Mouse (Mus musculus) heart, embryonic 11.5 days (tissue): ENCODE data around the gene Ppm1a. TPM values are rescaled to one million over a fixed set of nuclear protein-coding genes. Genes with fewer than 3 reads are reported as not detected.

ENCODE experiments used
- ATAC-seq: fragments of 200-750 bp; cut with Nextera tagmentation; replicated peaks from 2 replicates; pipeline ENCODE4 v1.8.0; 2017; ENCODE audit warnings: moderate library complexity; ENCODE audit not compliant: insufficient number of reproducible peaks, low FRiP score, low TSS enrichment
- H3K27ac ChIP-seq: fragments of 300-500 bp; sonication (generic); 2 replicates; pipeline ENCODE4 v1.5.1; 2014; ENCODE audit warnings: mild to moderate bottlenecking, low read depth, low read length
- H3K27me3 ChIP-seq: fragments of 300-500 bp; sonication (generic); 2 replicates; pipeline ENCODE4 v1.6.1; 2014; ENCODE audit warnings: mild to moderate bottlenecking, low read length, mixed read lengths; ENCODE audit not compliant: control insufficient read depth, insufficient read depth
- H3K36me3 ChIP-seq: fragments of 300-500 bp; sonication (generic); 2 replicates; pipeline ENCODE4 v1.6.1; 2014; ENCODE audit warnings: mild to moderate bottlenecking, low read length, moderate library complexity, mixed read lengths; ENCODE audit not compliant: control insufficient read depth, insufficient read depth
- H3K4me1 ChIP-seq: fragments of 300-500 bp; sonication (generic); 2 replicates; pipeline ENCODE4 v1.6.1; 2014; ENCODE audit warnings: low read length; ENCODE audit not compliant: control insufficient read depth, insufficient read depth
- H3K4me2 ChIP-seq: fragments of 300-500 bp; sonication (generic); 2 replicates; pipeline ENCODE4 v1.6.1; 2014; ENCODE audit warnings: mild to moderate bottlenecking, moderate library complexity
- H3K4me3 ChIP-seq: fragments of 300-500 bp; sonication (generic); 2 replicates; pipeline ENCODE4 v1.5.1; 2014; ENCODE audit warnings: low read depth, low read length
- H3K9ac ChIP-seq: fragments of 300-500 bp; sonication (generic); 2 replicates; pipeline ENCODE4 v1.6.1; 2014; ENCODE audit warnings: mild to moderate bottlenecking, low read depth, low read length, moderate library complexity
- H3K9me3 ChIP-seq: fragments of 300-500 bp; sonication (generic); replicated peaks from 2 replicates; pipeline ENCODE4 v1.6.1; 2016; ENCODE audit warnings: low read length; ENCODE audit not compliant: control insufficient read depth
- WGBS: fragments of 180-500 bp; shearing (Covaris S2); extraction: QIAGEN DNeasy Blood & Tissue Kit; methylation state at CpG from one replicate; pipeline ENCODE4 v1.1.7; 2014; ENCODE audit not compliant: insufficient replicate concordance; 5-methylcytosine and 5-hydroxymethylcytosine counted together
- polyA plus RNA-seq: library from polyadenylated mRNA; unstranded; fragments of >200 nt; fragmentation: Nextera tagmentation; extraction: Ambion mirVana; gene quantifications from 2 replicates; pipeline ENCODE4 v1.2.1, GENCODE M21; 2014

The Ppm1a gene
- polyA plus RNA-seq, 1 experiment from 2014 or later, result 51.2 TPM

DNA sequence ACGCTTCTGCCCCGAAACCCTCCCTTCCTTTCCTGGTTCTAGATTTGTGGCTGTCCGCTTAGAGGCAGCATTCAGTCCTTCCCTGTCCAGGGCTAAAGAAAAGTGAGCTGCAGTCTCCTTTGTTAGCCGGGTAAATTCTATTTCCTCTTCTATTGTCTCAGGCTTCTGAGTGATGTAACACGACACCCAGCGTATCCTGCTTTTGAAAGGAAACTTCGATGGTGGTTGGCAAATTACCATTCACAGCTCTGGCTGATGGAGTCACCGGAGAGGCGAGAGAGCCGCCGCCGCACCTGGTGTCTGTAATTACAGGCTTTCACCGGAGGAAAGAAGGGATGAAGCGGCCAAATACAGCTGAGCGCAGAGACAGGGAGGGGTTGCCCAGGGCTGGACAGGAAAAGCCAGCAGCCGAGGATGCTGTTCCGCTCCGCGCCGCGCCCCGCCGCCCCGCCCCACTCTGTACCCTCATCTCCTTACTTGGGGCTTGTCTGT is 63.7 kb downstream of the Ppm1a start:
- H3K4me2 ChIP-seq, result peak overlapping the region; percentile 67
- ATAC-seq, result peak; percentile 65
- no peaks in the 10 kb centered on the region for H3K9me3 ChIP-seq
- whole genome bisulfite sequencing, result 7% methylated on average over 24 of the region's 24 CpGs
- no peaks in the 10 kb centered on the region for H3K36me3 ChIP-seq
- H3K9ac ChIP-seq, result peak overlapping the region; percentile 47
- peaks cover 9% of the 10 kb centered on the region for H3K27me3 ChIP-seq
- H3K4me3 ChIP-seq, result peak overlapping the region; percentile 48
- peak overlapping the region; percentile 63; the same call in 1 of the 2 replicates for H3K27ac ChIP-seq
- no peaks in the 10 kb centered on the region; the same call in 1 of the 2 replicates for H3K4me1 ChIP-seq

DNA sequence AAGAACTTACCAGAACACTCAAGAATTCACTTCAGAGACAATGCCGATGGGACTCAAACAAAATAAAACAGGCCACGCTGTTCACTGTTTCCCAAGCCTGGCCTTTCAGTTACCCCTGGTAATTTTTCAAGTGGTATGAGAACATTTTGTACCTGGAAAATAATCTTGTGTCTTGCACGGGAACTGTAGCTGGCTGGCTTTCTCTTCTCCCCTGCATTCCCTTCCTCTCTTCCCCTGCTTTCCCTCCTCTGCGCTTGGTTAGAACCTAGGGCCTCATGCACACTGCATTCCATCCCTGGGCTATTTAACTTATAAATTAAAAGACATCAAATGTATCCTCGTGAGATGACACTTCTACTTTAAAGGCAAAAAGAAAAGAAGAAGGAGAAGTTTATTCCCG is 64.3 kb downstream of the Ppm1a start:
- H3K27ac ChIP-seq, result peak overlapping the region; percentile 63; the same call in 1 of the 2 replicates
- WGBS, result 37% methylated on average over 6 of the region's 6 CpGs
- H3K9ac ChIP-seq, result peak overlapping the region; percentile 47

DNA sequence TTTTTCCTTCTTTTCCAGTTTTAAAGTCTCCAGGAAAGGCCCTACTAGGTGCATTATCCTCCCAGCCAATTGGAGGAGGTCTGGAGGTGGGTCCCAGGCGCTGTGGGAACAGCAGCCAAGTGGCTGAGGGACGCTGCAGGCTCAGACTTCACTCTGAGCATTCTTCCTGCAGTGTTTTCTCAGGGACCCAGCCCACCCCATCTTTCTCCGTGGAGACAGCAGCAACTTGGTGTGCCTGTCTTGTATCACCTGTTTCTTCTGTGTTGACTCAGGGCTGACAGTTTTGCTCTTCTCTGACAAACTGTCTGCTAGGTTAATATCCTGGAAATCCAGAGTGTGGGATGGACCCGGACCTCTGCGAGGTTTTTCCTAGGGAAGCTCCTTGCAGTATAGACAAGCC is 68.4 kb downstream of the Ppm1a start:
- peaks cover 14% of the 10 kb centered on the region for H3K27me3 ChIP-seq
- WGBS, result 43% methylated on average over 5 of the region's 5 CpGs

More for the DNA sequence above, 64.3 kb downstream of the Ppm1a start:
- Histone ChIP-seq H3K36me3 (no peaks in the 10 kb centered on the region), H3K9me3 (no peaks in the 10 kb centered on the region), H3K4me3 (peak overlapping the region; percentile 48), H3K4me2 (peak overlapping the region; percentile 67), H3K27me3 (peaks cover 9% of the 10 kb centered on the region), H3K4me1 (no peaks in the 10 kb centered on the region; the same call in 1 of the 2 replicates)
- ATAC-seq, result no peak

DNA sequence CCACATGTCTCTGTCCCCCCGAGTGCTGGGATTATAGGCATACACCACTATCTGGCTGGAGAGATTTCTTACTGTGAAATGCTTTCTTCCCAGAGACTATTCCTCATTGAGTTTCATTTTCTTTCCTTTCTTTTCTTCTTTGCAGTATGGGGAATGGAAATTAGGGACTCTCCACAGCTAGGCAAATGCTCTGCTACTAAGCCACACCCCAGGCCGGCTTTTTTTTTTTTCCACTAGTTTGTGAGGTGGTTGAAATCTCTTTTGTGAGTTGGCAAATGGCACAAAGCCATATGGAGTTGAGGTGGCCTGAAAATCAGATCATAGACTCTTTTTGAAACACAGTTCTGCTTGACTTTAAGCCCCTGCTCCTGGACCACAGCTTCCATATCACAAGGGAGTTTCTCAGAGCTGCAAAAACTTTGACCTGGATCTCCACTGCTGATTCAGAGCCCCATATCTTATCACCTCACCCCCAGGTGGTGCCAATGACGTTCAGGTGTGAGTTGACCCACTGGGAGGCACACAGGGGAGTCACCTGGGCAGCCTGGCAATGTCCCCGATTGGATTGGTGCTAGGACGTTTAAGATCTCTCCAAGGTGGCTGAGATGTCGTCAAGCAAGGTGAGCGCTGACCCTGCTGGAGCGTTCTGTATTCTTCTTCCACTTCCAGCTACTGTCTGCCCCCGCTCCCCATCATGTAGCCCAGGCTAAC is 71.7 kb downstream of the Ppm1a start:
- Histone ChIP-seq H3K4me3 (no peak overlapping the region), H3K27me3 (peaks cover 28% of the 10 kb centered on the region), H3K36me3 (no peaks in the 10 kb centered on the region), H3K4me1 (peaks cover 3% of the 10 kb centered on the region; the same call in 1 of the 2 replicates), H3K4me2 (no peak overlapping the region), H3K27ac (no peak overlapping the region), H3K9me3 (no peaks in the 10 kb centered on the region), H3K9ac (no peak overlapping the region)
- no peak for ATAC-seq
- WGBS, result 59% methylated on average over 9 of the region's 9 CpGs

More for the DNA sequence above, 68.4 kb downstream of the Ppm1a start:
- Histone ChIP-seq H3K27ac (no peak overlapping the region), H3K4me2 (no peak overlapping the region), H3K4me1 (no peaks in the 10 kb centered on the region; the same call in 1 of the 2 replicates), H3K9ac (no peak overlapping the region), H3K36me3 (no peaks in the 10 kb centered on the region), H3K4me3 (no peak overlapping the region), H3K9me3 (no peaks in the 10 kb centered on the region)
- no peak for ATAC-seq

DNA sequence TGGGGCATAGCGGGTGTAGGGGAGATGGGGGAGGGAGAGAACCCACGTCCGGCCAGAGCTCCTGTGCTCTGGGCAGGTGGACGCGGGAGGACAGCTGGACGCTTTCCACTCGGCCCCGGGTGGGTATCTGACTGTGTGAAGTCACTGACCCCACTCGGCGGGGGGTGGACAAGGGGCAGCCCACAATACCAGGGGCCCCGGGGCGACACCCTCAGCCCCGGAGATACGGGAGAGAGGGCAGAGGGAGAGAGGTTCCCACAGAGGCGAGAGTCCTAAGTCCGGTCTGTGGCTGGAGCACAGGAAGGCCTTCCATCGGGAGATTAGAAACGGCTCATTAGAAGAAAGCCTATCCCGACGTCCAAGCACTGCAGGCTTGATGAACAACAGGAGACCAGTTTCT is 72.5 kb downstream of the Ppm1a start:
- Histone ChIP-seq H3K27me3 (peaks cover 28% of the 10 kb centered on the region), H3K36me3 (no peaks in the 10 kb centered on the region), H3K9me3 (no peaks in the 10 kb centered on the region), H3K4me2 (no peak overlapping the region), H3K27ac (no peak overlapping the region), H3K4me3 (no peak overlapping the region), H3K4me1 (peaks cover 3% of the 10 kb centered on the region; the same call in 1 of the 2 replicates), H3K9ac (no peak overlapping the region)
- ATAC-seq, result no peak
- 70% methylated on average over 20 of the region's 20 CpGs for WGBS

- no peak overlapping the region for H3K4me3 ChIP-seq
- no peak overlapping the region for H3K27ac ChIP-seq
- peaks cover 3% of the 10 kb centered on the region; the same call in 1 of the 2 replicates for H3K4me1 ChIP-seq
- no peaks in the 10 kb centered on the region for H3K9me3 ChIP-seq
- H3K27me3 ChIP-seq, result peaks cover 28% of the 10 kb centered on the region
- no peak for ATAC-seq
- WGBS, result 70% methylated on average over 8 of the region's 8 CpGs
- no peak overlapping the region for H3K4me2 ChIP-seq
- no peak overlapping the region for H3K9ac ChIP-seq
- no peaks in the 10 kb centered on the region for H3K36me3 ChIP-seq
Observed at GRCm38 (mm10) chr12:72830317-72830716, 73.1 kb downstream of the Ppm1a start.

DNA sequence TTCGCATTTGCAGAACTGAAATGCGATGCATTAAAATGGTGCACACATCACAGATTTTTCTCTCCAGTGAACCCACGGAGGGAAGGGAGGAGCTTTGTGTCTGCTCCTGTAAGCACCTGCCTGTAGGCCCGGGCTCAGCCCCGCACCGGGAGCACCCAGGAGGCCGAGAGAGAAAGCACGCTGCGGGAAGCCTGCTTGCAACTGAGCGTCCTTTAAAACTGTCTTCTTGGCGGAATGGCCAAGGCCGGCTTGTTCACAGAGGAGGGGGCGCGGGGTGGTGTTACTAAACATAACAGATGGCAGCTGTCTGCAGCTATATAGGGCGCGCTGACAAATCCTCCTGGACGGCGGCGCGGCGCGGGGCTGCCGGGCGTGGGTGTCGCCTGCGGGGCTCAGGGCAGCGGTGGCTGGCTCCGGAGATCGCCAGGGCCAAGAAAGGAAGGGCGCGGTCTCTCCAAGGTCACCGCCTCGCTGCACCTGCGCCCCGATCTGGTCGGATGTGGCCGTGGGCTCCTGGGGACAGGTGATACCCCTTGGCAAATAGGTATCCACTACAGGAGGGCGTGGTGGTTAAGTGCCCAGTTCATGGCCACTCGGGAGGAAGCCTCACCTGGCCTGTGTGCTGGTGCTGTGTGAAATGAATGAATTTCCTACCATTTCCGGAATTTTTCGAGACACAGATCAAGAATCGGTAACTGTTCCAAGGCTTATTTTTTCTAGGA is 74.6 kb downstream of the Ppm1a start:
- no peak; the same call in 1 of the 2 replicates for ATAC-seq

DNA sequence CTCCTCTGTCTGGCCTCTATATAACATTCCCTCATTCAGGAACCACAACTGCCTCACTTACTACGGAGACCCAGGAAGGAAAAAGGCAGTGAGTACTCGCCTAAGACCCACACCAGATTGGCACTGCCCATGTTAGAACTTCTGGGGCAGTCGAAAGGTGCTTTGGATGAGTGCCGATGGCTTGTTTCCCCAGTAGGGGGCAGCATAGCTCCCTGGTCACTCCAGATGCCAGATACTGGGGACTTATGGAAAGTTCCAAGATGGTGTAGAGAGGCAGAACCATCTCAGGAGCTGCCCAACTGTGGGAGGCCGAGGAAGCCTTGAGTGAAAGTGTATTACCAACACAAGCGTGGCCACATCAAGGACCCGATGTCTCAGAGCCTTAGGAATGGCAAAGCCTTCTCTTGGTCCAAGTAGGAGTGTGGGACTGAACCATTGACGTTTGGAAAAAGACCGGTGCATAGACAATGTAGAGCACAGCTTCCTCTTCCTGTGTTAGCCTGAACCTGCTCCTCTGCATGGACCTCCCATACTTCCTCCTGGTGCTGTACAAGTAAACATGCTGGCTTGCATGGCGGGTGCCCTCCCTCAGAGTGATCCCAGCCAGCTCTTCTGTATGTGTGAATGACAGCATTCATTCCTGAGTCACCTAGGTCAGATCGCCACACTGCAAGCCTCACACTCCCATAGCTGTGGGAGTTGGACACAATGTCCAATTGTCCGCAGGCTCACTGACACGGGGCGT is 77.7 kb downstream of the Ppm1a start:
- H3K4me3 ChIP-seq, result no peak overlapping the region
- no peak for ATAC-seq
- H3K27me3 ChIP-seq, result peaks cover 25% of the 10 kb centered on the region
- no peak overlapping the region for H3K27ac ChIP-seq
- 67% methylated on average over 14 of the region's 14 CpGs for WGBS
- H3K9me3 ChIP-seq, result no peaks in the 10 kb centered on the region
- H3K9ac ChIP-seq, result no peak overlapping the region
- no peaks in the 10 kb centered on the region for H3K36me3 ChIP-seq
- peaks cover 3% of the 10 kb centered on the region; the same call in 1 of the 2 replicates for H3K4me1 ChIP-seq
- H3K4me2 ChIP-seq, result no peak overlapping the region

More for the DNA sequence above, 74.6 kb downstream of the Ppm1a start:
- peak overlapping the region; percentile 42 for H3K4me3 ChIP-seq
- H3K4me1 ChIP-seq, result peaks cover 3% of the 10 kb centered on the region; the same call in 1 of the 2 replicates
- no peaks in the 10 kb centered on the region for H3K9me3 ChIP-seq
- peak overlapping the region; percentile 76 for H3K4me2 ChIP-seq
- WGBS, result 8% methylated on average over 42 of the region's 42 CpGs
- no peaks in the 10 kb centered on the region for H3K36me3 ChIP-seq
- peaks cover 25% of the 10 kb centered on the region for H3K27me3 ChIP-seq
- H3K27ac ChIP-seq, result no peak overlapping the region
- 0 out of 2 replicates have a peak overlapping the region, but pooled peaks have one; percentile 3 for H3K9ac ChIP-seq
